Mouse (Mus musculus): Measurements from ENCODE around the gene 4632433K11Rik.

DNA sequence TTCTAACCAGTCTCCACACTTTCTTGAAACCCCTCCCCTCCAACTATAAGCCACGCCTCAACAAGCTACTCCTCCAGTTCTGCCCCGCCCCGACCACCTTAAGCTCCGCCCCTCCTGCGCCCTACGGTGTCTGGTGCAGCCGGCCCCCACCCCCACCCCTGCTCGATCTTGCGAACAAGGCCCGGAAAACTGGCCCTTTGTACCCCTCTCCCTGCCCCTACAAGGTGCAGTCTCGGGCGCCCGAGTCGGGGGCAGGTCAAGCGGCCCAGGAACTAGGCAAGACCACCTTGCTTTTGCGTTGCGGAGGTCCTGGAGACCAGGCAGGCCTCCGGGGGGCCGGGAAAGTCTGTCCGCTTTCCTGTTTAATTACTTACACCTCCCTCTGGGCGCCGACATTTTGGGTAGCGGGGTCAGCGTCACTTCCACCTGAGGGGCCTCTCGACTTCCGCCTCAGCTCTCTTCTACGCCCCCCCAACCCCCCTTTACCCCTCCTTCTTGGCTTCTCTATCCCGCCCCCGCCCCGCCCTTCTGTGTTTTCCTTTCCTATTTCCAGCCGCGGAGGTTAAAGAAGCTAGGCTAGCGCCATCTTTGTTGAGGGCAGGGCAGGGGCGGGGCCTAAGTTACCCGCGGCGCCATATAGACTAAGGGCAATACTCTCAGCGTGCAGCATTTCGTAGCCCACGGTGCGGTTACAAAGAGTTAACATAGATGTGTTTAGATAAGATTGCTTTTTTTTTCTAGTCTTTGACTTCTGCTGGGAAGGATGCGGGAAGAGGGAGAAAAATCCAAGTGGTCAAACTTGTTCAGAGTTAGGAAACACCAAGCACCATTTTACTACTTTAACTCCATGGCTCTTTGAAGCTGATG, 19.4 kb upstream of the 4632433K11Rik start, which contains the start of the genes Zfp524 and Fiz1:
- TF ChIP-seq MYOG (IDR thresholded peaks at IDR 0.05; ENCODE audit: control insufficient read depth, extremely low read depth, insufficient read length) (no peak), MAX (IDR thresholded peaks at IDR 0.05) (no peak), CTCF (IDR thresholded peaks at IDR 0.05; ENCODE audit: control insufficient read depth, insufficient read depth, insufficient read length) (no peak), USF1 (IDR thresholded peaks at IDR 0.05; ENCODE audit: low read depth) (no peak)
